Mouse (Mus musculus) kidney, adult 8-10 months (tissue): ENCODE measurements around the gene Eva1b.
"Not testable (repeated sequence)": the region's sequence is repeated elsewhere in the genome, so short reads cannot be mapped to it uniquely, and the experiment has no call there.

Experiments
- DNase-seq, 2 experiments: peaks; one replicate each; pipeline ENCODE4 v3.0.0; 2022

The Eva1b gene

DNA sequence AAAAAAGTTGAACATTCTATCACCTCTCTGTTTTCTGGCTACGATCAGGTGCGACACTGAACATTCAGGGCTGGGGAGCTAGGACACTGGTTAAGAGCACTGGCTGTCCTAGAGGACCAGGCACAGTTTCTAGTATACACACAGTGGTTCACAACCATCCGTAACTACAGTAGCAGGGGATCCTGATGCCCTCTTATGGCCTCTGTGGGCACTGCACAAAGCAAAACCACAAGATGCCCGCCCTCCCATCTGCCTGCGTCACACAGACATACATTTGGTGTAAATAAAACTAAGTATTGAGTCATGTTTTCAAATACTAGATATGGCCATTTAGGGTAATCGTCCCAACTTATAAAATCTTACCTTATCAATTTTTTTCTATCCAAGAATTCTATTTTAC lies 10.0 kb downstream of the Eva1b start:
- DNase-seq, result no peak

DNA sequence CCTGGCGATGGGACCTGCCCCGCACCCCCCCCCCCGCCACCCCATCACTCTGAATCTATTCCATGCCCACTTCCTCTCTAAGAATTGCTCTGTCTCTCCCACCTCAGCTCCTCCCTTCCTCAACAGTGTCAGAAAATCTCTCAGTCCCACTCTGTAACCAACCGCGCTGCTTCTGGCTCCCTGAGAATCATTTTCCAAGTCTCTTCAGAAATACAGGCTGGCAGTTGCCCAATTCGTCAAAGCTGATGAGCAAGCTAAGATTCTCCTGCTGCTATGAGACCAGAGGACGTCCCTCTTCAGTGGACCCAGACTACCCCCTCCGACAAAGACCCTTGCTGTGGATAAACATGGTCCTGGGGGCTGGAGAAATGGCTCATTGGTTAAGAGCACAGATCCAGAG lies 11.9 kb downstream of the Eva1b start:
- no peak for DNase-seq

DNA sequence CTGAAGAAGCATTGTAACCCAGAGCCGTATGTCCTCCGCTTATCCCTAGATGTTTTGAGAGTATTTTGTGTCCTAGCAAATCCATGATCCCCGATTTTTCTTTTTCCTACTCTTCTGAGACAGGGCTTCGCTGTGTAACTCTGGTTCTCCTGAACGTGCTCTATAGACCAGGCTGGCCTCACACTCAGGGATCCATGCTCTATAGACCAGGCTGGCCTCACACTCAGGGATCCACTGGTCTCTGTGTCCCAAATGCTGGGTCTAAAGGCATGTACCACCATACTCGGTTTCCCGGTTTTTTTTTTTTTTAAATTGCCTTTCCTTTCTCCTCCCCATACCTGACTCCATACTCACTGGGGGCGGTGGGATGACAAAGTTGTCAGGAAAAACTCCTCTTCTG lies 13.4 kb downstream of the Eva1b start:
- no peak for DNase-seq

DNA sequence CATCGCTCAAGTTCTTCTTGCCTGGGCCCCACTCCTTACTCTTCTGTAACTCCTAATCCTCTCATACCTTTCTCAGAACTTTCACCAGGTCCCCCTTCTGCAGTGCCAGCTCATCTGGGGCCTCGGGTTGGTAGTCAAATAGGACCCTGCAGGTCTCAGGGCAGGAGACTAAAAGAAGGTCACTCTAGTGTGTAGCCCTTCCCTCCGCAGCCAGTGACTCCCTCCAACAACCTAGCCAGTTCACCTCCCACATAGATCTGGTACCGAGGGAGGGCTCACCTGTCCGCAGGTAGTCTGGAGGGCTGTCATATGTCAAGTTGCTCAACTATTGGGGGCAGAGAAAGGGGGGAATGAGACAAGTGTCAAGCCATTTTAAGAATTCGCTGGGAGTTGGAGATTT lies 13.9 kb downstream of the Eva1b start:
- no peak for DNase-seq

DNA sequence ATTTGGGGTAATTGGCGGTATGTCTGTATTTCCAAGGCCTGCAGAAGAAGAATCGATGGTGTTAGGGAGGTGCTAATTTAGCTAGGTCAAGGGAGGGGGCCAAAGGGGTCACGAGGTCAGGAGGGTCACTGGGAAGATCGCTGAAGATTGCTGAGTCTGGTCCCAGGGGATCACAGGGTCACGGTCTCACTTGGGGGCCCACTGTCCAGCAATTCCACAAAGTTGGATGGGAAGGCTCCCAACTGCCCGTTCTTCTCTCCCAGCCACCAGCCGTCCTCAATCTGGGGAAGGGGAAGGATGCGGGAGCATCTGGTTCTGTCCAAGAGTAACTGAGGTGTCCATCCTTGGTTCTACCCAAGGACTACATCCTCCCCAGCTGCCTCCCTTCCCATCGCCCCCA lies 14.4 kb downstream of the Eva1b start:
- no peak for DNase-seq

DNA sequence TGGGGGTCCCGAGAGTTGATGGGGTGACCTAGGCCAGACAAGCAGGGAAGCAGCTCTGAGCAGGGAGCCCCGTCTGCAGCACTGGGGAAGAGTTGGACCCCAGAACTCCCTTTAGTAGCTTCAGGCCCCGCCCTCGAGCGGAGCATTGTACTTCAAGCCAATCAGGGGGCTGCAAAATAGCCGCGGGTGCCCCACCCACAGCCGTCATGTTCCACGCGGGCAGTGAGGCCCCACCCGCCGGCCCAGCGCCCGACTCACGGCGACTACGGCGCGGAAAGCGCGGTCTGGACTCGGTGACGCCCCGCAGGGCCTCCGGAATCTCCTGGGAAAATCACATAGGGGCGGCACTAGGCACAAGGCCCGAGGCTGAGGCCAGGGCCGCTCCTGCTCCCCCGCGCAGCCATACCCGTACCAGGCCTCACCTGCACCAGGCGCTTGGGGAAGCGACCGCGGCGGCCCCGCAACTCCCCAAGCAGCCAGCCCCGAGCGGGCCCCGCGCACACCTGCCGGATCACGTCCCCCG lies 15.1 kb downstream of the Eva1b start:
- DNase-seq, result peak; percentile 92 to 93

DNA sequence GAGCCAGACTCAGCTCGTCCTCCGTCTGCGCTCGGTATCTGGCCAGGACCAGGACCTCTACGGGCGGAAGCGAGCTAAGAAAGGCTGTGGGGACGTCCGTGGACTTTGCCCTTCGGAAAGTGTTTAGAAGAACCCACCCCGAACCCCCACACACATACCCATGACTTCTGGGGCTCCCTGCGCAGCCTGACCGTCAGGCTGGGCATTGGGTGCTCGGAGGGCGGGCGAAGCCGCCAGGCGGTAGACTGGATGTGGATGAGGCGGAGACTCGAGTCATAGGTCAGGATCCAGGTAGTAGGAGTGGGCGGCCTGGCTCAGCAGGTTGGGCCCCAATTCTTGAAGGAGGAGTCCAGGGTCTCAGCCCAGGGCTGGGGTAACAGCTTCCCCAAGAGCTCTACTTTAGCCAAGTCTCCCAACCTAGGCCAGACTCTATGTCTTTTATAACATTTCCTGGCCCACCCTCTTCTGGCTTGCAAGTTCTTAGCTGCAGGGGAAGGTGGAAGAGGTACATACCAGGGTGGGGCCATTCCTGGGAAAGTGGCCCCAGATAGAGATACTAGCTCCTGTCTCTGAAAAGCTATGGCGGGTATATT lies 15.6 kb downstream of the Eva1b start, which contains the start of gene Sh3d21:
Gene Sh3d21 (minus strand): TSS at position 425 of the 593 bp plus-strand sequence.
- DNase-seq, result peak; percentile 55 to 58

DNA sequence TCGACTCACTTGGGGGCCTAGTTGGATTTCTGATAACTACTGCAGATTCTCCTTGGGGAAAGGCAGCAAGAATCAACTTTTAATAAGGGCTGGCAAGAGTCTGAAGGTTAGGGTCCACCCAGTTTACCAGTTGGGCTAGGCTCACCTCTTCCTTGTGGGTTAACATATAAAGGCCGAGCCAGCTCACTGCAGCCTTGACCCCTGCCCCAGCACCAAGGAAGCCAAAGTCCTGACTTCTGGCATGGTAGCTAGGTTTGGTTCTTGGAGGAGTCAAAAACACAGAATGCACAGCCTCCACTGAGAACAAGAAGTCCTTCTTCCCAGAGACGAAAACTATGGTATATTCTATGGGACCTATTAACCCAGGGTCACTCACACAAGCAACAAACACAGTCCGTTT lies 16.1 kb downstream of the Eva1b start:
- peak; percentile 50 to 65 for DNase-seq

DNA sequence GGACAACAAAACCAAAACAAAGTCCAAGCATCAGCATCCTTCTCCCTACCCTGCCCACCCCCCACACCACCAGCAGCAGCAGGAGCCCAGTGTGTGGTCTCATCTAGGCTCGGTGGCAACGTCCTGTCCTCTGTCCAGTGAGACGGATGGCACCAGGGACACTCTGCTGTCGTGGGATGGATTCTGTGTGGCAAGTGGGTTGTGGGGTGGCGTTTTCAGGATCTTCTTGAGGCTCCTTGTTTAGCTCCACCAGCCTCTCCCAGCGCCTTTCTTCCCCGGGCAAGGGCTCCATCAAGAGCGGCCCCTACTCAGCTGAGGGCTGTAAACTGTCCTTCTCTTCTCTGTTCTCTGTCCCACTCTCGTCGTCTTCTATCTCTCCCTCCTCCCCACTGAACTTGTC lies 17.5 kb downstream of the Eva1b start:
- not testable (repeated sequence) for DNase-seq

DNA sequence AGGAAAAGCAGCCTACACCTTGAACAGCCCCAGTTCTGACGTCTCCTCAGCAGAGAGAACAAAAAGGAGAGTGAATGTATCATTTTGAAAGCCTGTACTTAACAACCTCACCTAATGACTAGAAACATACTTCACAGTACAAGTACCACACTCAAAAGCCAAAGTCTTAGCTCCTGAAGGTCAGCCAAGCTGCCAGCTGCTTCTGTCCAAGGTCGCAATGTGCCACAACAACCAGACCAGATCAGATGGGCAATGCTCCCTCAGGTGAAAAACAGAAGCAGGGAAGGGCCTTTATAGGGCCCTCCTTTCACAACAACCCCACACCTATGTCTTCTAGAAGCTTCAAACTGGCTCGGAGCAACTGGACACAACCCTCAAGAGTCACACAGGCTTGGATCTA lies 18.5 kb downstream of the Eva1b start:
- peak; percentile 59 to 74 for DNase-seq

DNA sequence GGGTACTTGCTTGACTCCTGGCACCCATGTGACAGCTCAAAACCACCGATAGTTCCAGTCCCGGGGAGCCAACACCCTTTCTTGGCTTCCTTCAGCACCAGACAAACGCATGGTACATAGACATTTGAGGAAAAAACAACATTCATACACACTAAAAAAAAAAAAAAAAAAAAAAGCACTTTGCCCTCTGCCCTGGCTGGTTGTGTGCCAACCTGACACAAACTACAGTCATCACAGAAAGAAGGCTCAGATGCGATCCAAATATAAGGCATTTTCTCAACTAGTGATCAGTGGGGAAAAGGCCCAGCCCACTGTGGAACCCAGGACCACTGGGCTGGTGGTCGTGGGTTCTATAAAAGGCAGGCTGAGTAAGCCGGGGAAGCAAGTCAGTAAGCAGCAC lies 21.3 kb downstream of the Eva1b start:
- no peak for DNase-seq

DNA sequence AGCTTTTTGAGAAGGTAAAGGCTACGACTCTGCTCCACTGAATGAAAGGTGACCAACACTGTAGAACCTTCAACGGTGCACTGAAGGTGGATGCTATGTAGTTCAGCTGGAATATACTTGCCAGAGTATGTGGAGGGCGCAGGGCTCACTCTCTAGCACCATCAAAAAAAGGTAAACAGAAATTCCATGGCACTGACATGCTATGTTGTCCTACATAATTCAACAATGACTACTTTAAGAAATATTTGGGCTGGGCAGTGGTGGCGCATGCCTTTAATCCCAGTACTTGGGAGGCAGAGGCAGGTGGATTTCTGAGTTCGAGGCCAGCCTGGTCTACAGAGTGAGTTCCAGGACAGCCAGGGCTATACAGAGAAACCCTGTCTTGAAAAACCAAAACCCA lies 23.2 kb downstream of the Eva1b start:
- not testable (repeated sequence) for DNase-seq

DNA sequence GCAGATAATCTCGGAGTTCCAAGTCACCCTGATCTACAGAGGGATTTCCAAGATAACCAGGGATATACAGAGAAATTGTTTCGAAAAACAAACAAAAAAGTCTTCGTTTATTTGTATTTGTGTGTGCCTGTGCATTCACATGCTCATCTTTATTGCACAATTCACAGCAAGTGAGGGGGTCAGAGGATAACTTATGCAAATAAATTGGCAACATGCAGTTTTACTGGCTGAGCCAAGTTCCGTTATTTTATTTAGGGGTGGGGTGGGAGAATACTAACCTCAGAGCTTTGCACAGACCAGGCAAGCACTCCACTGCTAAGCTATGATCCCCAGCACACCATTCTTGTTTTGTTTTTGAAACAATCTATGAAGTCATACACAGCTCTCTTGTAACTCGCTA lies 26.3 kb downstream of the Eva1b start:
- DNase-seq, result no peak

DNA sequence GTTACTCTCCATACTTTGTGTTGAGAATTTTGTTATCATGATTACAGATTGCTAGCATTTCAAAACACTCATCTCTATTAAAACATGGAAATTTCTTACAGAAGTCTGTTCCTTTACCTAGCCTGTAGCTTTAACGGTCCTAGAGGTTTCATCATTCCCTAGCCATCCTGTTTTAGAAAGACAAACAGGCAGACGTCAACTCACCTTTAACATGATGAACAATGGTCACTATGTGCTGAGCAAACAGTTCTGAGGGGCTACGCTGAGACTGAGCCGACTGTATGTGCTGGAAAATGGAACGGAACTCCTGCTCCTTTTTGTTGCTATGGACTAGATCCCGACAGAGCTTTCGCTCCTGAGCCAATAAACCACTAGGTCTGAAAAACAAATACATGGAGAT lies 28.4 kb downstream of the Eva1b start:
- not testable (repeated sequence) for DNase-seq

DNA sequence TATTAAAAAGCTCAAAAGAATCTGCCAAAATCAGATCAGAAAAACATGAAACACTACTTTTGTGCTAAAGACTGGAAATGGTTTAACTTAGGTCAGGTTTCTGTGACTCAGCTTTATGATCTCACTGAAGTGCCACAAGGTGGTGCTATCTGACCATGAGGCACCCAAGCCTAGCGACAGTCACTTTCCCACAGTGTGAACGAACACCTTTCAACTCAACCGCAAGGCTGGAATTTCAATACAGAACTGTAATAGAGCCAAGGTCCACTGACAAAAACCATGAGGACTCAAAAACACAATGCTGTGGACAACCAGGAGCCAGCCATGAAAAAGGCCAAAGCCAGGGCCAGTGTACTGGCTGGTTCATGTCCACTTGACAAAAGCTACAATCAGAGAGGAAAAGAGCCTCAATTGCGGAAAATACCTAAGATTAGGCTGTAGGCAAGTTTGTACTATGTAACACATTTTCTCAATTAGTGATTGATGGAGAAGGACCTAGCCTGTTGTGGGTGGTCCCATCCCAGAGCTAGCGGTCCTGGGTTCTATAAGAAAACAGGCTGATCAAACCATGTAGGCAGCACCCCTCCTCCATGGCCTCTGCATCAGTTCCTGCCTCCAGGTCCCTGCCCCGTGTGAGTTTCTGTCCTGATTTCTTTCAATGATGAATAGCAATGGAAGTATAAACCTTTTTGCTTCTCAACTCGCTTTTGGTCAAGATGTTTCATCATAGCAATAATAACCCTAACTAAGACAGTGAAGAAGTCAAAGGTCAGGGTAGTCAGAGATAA lies 33.8 kb downstream of the Eva1b start:
- peak; percentile 57 for DNase-seq

DNA sequence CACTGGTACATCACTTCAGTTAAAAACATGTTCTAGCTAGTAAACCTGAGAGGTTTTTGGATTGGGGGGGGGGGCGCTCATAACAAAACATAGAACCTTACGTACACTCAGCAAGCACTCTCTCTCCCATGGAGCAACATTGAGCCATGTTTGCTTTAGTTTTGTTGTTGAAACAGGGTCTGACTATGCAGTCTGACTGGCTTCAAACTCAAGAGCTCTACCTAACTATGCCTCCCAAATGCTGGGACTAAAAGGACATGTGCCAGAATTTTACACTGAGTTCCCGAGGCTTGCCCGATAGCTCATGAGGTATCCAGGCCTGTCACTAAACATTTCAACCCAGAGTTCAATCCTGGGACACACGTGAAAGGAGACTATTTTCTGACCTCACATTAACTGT lies 35.5 kb downstream of the Eva1b start:
- no peak for DNase-seq

DNA sequence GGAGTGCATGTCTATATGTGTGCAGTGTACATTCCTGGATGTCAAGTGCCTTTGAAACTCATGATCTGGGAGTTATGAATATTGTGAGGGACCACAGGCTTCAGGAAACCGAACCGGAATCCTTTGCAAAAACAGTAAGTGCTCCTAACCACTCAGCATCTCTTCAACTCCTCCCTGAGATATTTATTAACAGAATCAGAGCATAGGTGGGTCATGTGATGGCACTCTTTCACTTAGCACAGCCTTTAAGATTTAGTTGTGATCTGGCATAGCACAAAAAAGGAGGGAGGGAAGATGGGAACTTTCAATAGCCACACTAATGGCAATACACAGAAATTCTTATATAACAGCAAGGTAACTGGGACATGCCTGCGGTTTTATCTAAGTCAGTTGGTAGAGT lies 39.6 kb downstream of the Eva1b start:
- DNase-seq, result peak in 1 of 2 experiments; percentile 54

DNA sequence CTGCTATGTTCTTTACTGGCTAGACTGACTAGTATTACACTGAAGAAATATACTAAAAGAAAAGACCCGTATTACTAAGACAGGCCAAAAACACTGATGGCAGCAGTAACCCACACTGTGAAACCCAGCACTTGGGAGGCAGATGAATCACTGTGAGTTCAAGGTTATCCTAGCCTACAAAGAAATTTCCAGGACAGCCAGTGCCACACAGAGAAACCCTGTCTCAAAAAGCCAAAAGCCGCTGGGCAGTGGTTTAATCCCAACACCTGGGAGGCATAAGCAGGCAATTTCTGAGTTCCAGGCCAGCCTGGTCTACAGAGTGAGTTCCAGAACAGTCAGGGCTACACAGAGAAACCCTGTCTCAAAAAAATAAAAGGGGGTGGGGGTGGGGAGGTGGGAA lies 43.1 kb downstream of the Eva1b start:
- DNase-seq, result no peak

DNA sequence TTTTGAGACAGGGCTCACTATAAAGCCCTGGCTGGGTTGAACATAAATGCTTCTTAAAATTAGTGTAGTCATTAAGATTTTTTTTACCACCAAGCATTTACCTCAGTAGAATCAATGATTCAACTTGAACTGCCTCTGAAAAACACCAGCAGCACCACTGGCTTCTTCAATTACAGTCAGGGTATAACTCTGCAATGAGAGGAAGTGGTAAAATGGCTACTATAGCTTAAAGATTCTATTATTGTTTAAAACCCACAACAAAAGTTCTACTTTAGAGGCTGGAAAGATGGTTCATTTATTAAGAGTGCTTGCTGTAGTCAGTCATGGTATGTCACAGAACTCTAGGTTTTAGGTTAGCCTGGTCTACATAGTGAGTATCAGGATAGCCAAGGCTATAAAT lies 46.7 kb downstream of the Eva1b start:
- no peak for DNase-seq

DNA sequence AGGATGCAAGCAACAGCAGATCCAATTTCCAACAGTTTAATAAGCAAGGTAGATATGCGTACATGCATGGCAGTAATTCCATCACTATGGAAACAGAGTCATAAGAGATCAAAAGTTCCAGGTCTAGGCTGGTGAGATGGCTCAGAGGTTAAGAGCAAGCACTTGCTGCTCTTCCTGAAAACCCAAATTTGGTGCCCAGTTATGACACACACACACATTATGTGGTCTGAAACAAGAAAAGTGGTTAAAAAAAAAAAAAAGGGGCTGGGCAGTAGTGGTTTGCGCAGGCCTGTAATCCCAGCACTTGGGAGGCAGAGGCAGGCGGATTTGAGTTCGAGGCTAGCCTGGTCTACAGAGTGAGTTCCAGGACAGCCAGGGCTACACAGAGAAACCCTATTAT lies 47.4 kb downstream of the Eva1b start:
- no peak for DNase-seq

DNA sequence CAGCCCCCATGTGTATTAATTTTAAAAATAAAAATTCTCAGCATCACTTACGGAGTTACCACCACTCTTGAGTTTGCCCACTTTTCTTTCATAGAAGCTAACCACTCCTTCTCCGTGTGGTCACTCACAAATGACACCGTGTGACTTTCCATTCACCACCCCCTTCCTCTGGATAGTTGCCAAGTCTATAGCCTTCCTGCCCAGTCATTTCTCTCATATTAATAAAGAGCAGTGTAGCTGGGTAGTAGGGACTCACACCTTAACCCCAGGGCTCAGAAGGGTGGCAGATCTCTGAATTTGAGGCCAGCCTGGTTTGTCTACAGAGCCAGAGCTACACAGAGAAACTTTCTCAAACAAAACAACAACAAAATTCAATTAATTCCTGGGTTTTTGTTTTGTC lies 49.9 kb downstream of the Eva1b start:
- DNase-seq, result peak in 1 of 2 experiments; percentile 24
